Mouse (Mus musculus): ENCODE data around the gene Dclk2. TPM values are rescaled to one million over a fixed set of nuclear protein-coding genes. Genes with fewer than 3 reads are reported as not detected.

Dclk2 gene
- total and polyA plus RNA-seq, 3 experiments, result under 0.01 to 0.17 TPM; not detected in 1

DNA sequence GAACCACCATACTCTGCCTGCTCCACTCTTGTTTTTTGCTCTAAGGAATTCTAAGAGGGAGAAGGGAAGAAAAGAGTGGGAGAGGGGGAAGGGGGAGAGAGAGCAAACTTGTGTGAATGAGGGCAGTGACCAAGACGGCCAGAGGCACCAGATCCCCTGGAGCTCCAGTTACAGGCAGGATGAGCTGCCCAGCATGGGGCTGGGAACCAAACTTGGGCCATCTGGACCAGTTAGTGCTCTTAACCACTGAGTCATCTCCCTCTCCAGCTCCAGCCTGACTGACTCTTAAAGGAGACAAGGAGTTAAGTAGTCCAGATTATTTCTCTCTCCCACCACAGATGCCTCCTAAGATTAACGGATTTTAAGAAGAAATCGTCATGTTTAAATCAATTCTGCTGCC is 6.3 kb downstream of the Dclk2 start:
- Histone ChIP-seq H3K27me3 (ENCODE audit: control insufficient read depth in 1 of 2, insufficient read depth in 2 of 2, low read length in 2 of 2) (no peaks in the 10 kb centered on the region), H3K27ac (ENCODE audit: control insufficient read depth, low read depth, low read length) (no peak overlapping the region), H3K9me3 (replicated peaks; ENCODE audit: insufficient read depth, low read length) (no peaks in the 10 kb centered on the region), H3K4me1 (ENCODE audit: control insufficient read depth in 1 of 2, insufficient read depth in 2 of 2, low read length in 2 of 2) (no peaks in the 10 kb centered on the region), H3K9ac (ENCODE audit: control insufficient read depth, low read depth, low read length, poor library complexity, severe bottlenecking) (no peak overlapping the region), H3K4me3 (ENCODE audit: control insufficient read depth in 1 of 2, insufficient read depth in 1 of 2, low read depth in 2 of 2, low read length in 2 of 2) (no peak overlapping the region), H3K79me2 (ENCODE audit: control insufficient read depth, insufficient read depth, low read length, poor library complexity) (no peaks in the 10 kb centered on the region), H3K36me3 (ENCODE audit: control insufficient read depth in 1 of 2, insufficient read depth in 2 of 2, low read length in 2 of 2) (no peaks in the 10 kb centered on the region)
- DNase-seq (ENCODE audit: low read depth, low spot score), result no peak
- TF ChIP-seq SIN3A (IDR thresholded peaks at IDR 0.05; ENCODE audit: low read length), result no peak

DNA sequence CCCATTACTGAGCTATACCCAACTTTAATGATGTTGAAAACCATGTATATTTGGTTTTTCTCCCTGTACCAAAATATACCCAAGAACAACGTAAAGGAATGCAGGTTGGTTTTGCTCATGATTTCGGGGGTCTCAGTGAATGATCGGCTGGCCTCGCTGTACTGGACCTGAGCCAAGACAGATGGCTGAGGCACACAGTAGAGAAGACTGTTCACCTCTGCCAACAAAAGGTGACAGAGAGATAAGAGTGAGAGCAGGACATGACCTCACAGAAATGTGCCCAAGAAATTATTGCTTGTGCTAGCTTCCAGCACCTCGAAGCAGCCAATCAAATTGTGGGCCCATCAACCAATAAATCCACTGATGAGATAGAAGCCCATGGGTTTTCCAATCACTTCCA is 22.3 kb downstream of the Dclk2 start:
- H3K9me3 ChIP-seq (replicated peaks; ENCODE audit: insufficient read depth, low read length), result no peaks in the 10 kb centered on the region
- TF ChIP-seq CHD1 (IDR thresholded peaks at IDR 0.05; ENCODE audit: low read depth, low read length) (no peak), GATA1 (IDR thresholded peaks at IDR 0.05; ENCODE audit: low read depth, low read length) (no peak), BHLHE40 (IDR thresholded peaks at IDR 0.05; ENCODE audit: borderline replicate concordance, low read depth, low read length) (no peak), USF1 (IDR thresholded peaks at IDR 0.05; ENCODE audit: low read depth, low read length) (no peak), TCF12 (IDR thresholded peaks at IDR 0.05; ENCODE audit: low read depth, low read length) (no peak), HCFC1 (IDR thresholded peaks at IDR 0.05; ENCODE audit: low read depth, low read length) (no peak), ZMIZ1 (IDR thresholded peaks at IDR 0.05; ENCODE audit: low read depth, low read length) (no peak), E2F4 (IDR thresholded peaks at IDR 0.05; ENCODE audit: borderline replicate concordance, low read depth, low read length) (no peak), JUND (IDR thresholded peaks at IDR 0.05; ENCODE audit: low read depth, low read length) (no peak), RCOR1 (IDR thresholded peaks at IDR 0.05; ENCODE audit: low read depth, low read length) (no peak), POLR2AphosphoS5 (IDR thresholded peaks at IDR 0.05; ENCODE audit: borderline replicate concordance, low read depth, low read length) (no peak)
- H3K4me1 ChIP-seq (ENCODE audit: control insufficient read depth in 1 of 2, insufficient read depth in 2 of 2, low read length in 2 of 2), result no peaks in the 10 kb centered on the region
- no peak overlapping the region for H3K27ac ChIP-seq (ENCODE audit: control insufficient read depth, low read depth, low read length)
- DNase-seq (ENCODE audit: low read depth, low spot score), result no peak
- H3K4me3 ChIP-seq (ENCODE audit: control insufficient read depth in 1 of 2, insufficient read depth in 1 of 2, low read depth in 2 of 2, low read length in 2 of 2), result no peak overlapping the region
- no peaks in the 10 kb centered on the region for H3K79me2 ChIP-seq (ENCODE audit: control insufficient read depth, insufficient read depth, low read length, poor library complexity)
- H3K9ac ChIP-seq (ENCODE audit: control insufficient read depth, low read depth, low read length, poor library complexity, severe bottlenecking), result no peak overlapping the region
- H3K27me3 ChIP-seq (ENCODE audit: control insufficient read depth in 1 of 2, insufficient read depth in 2 of 2, low read length in 2 of 2), result no peaks in the 10 kb centered on the region
- H3K36me3 ChIP-seq (ENCODE audit: control insufficient read depth in 1 of 2, insufficient read depth in 2 of 2, low read length in 2 of 2), result no peaks in the 10 kb centered on the region

DNA sequence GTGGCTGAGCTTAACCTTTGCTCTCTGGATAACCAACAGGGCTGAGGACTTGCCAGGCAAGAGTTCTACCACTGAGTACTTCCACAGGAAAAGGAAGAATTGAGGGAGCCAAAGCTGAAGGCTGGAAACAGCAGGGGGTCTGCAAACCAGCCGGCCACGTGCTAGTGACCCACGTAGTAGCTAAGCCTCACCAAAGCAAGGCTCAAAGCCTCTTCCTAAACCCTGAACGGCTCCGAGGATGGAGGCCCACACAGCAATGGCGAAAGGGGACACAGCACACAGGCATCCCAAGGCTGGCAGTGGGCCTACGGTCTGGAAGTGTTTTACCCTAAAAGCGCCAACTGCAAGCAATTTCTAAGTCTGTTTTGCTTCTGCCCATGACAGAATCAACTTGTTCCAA is 23.1 kb downstream of the Dclk2 start:
- H3K36me3 ChIP-seq (ENCODE audit: control insufficient read depth in 1 of 2, insufficient read depth in 2 of 2, low read length in 2 of 2), result no peaks in the 10 kb centered on the region
- H3K9me3 ChIP-seq (replicated peaks; ENCODE audit: insufficient read depth, low read length), result no peaks in the 10 kb centered on the region
- H3K79me2 ChIP-seq (ENCODE audit: control insufficient read depth, insufficient read depth, low read length, poor library complexity), result no peaks in the 10 kb centered on the region
- no peaks in the 10 kb centered on the region for H3K27me3 ChIP-seq (ENCODE audit: control insufficient read depth in 1 of 2, insufficient read depth in 2 of 2, low read length in 2 of 2)
- H3K4me1 ChIP-seq (ENCODE audit: control insufficient read depth in 1 of 2, insufficient read depth in 2 of 2, low read length in 2 of 2), result no peaks in the 10 kb centered on the region
- TF ChIP-seq GATA1 (IDR thresholded peaks at IDR 0.05; ENCODE audit: low read depth, low read length) (no peak), ETS1 (IDR thresholded peaks at IDR 0.05; ENCODE audit: low read depth, low read length) (no peak), USF1 (IDR thresholded peaks at IDR 0.05; ENCODE audit: low read depth, low read length) (no peak), POLR2AphosphoS5 (IDR thresholded peaks at IDR 0.05; ENCODE audit: borderline replicate concordance, low read depth, low read length) (no peak), MAZ (IDR thresholded peaks at IDR 0.05; ENCODE audit: low read depth, low read length) (no peak)
- no peak overlapping the region for H3K4me3 ChIP-seq (ENCODE audit: control insufficient read depth in 1 of 2, insufficient read depth in 1 of 2, low read depth in 2 of 2, low read length in 2 of 2)
- H3K27ac ChIP-seq (ENCODE audit: control insufficient read depth, low read depth, low read length), result no peak overlapping the region
- no peak for DNase-seq (ENCODE audit: low read depth, low spot score)
- no peak overlapping the region for H3K9ac ChIP-seq (ENCODE audit: control insufficient read depth, low read depth, low read length, poor library complexity, severe bottlenecking)
